Mouse (Mus musculus) mesoderm, embryonic 11.5 days (tissue): ENCODE data around the gene Olfr844.

Source experiments
- DNase-seq: peaks from one replicate; pipeline ENCODE4 v3.0.0-alpha.2; 2012; ENCODE audit warnings: low read depth, low spot score

Gene Olfr844

GRCm38 (mm10) chr9:19316047-19316446 lies at the start of gene Olfr844:
Olfr844 (plus strand) TSS chr9:19316347.
- DNase-seq: no peak

- no peak for DNase-seq
These were observed 20.0 kb downstream of the Olfr844 start, which contains the start of gene Olfr845 for GRCm38 (mm10) chr9:19336157-19336556. Olfr845 (plus strand) TSS chr9:19336457.

GRCm38 (mm10) chr9:19363905-19364304 lies 47.8 kb downstream of the Olfr844 start, which contains the start of gene Olfr846:
Olfr846 (minus strand) TSS chr9:19364005.
- no peak for DNase-seq
